Mouse (Mus musculus) CH12.LX (cell line): ENCODE data around the gene Serpinb2. TPM values are rescaled to one million over a fixed set of nuclear protein-coding genes. Genes with fewer than 3 reads are reported as not detected.

ENCODE experiments used
- DNase-seq: peaks from one replicate; pipeline ENCODE4 v3.0.0-alpha.2; 2013; ENCODE audit errors: extremely low read depth
- H3K27ac ChIP-seq: 2 replicates; pipeline ENCODE4 v1.5.1; 2012; ENCODE audit warnings: low read depth, mild to moderate bottlenecking, control low read depth, moderate library complexity; ENCODE audit not compliant: insufficient read depth
- H3K27me3 ChIP-seq: replicated peaks from 2 replicates; pipeline ENCODE3; 2012; ENCODE audit warnings: inconsistent platforms
- H3K36me3 ChIP-seq, 2 experiments: replicated peaks in 1 of 2; 2 replicates each; pipeline versions ENCODE3 to v1.6.1; 2012; ENCODE audit warnings: inconsistent platforms in 1 of 2, low read length in 1 of 2, mild to moderate bottlenecking in 1 of 2, mixed read lengths in 1 of 2, moderate library complexity in 1 of 2; ENCODE audit not compliant: control insufficient read depth in 1 of 2, insufficient read depth in 1 of 2
- H3K4me1 ChIP-seq, 2 experiments: 2 replicates each; pipeline ENCODE4 v1.6.1; 2012; ENCODE audit warnings: inconsistent platforms in 1 of 2, moderate library complexity in 1 of 2; ENCODE audit not compliant: insufficient read depth in 2 of 2, control insufficient read depth in 1 of 2
- H3K4me2 ChIP-seq: 2 replicates; pipeline ENCODE4 v1.6.1; 2012; ENCODE audit warnings: low read depth, mild to moderate bottlenecking, control low read depth; ENCODE audit not compliant: poor library complexity, insufficient read depth, severe bottlenecking
- H3K4me3 ChIP-seq, 3 experiments: fragments of 150-350 bp in 1 of 3; sonication (generic) in 1 of 3; replicated peaks in 1 of 3; 2 replicates each; pipeline versions ENCODE3 to v1.5.1; 2011 to 2012; ENCODE audit warnings: low read depth in 2 of 3, low read length in 2 of 3, mild to moderate bottlenecking in 2 of 3, moderate library complexity in 2 of 3, control low read depth in 1 of 3, improper control_type of control experiment in 1 of 3, inconsistent platforms in 1 of 3, mixed read lengths in 1 of 3; ENCODE audit not compliant: poor library complexity in 1 of 3
- H3K79me2 ChIP-seq: replicated peaks from 2 replicates; pipeline ENCODE4 v1.6.1; 2012; ENCODE audit warnings: mild to moderate bottlenecking, moderate library complexity; ENCODE audit not compliant: control insufficient read depth, poor library complexity, insufficient read depth, severe bottlenecking; ENCODE audit errors: extremely low read depth
- H3K9ac ChIP-seq: 2 replicates; pipeline ENCODE4 v1.6.1; 2012; ENCODE audit warnings: low read depth, mild to moderate bottlenecking, control low read depth, moderate library complexity; ENCODE audit not compliant: insufficient read depth
- H3K9me3 ChIP-seq: replicated peaks from 2 replicates; pipeline ENCODE3; 2012; ENCODE audit warnings: low read length, inconsistent platforms, mixed read lengths
- BHLHE40 ChIP-seq: IDR thresholded peaks from 2 replicates; pipeline ENCODE4 v1.6.1; 2011; ENCODE audit warnings: mild to moderate bottlenecking, low read depth, low read length, improper control_type of control experiment
- CHD1 ChIP-seq: IDR thresholded peaks from 2 replicates; pipeline ENCODE4 v1.6.1; 2012; ENCODE audit warnings: low read depth, low read length, improper control_type of control experiment, inconsistent platforms
- CHD2 ChIP-seq: IDR thresholded peaks from 2 replicates; pipeline ENCODE4 v1.6.1; 2011; ENCODE audit warnings: low read length, improper control_type of control experiment
- ELF1 ChIP-seq: IDR thresholded peaks from 2 replicates; pipeline ENCODE4 v1.6.1; 2014; ENCODE audit warnings: low read depth, mild to moderate bottlenecking, inconsistent platforms, low read length, improper control_type of control experiment
- EP300 ChIP-seq: IDR thresholded peaks from 2 replicates; pipeline ENCODE4 v1.6.1; 2011; ENCODE audit warnings: low read length, improper control_type of control experiment
- ETS1 ChIP-seq: conservative IDR thresholded peaks from 2 replicates; pipeline ENCODE4 v1.6.1; 2012; ENCODE audit warnings: low read depth, mild to moderate bottlenecking, inconsistent platforms, low read length, improper control_type of control experiment, moderate library complexity
- HCFC1 ChIP-seq: IDR thresholded peaks from 2 replicates; pipeline ENCODE4 v1.6.1; 2012; ENCODE audit warnings: low read depth, mild to moderate bottlenecking, inconsistent platforms, low read length, improper control_type of control experiment
- IRF4 ChIP-seq: IDR thresholded peaks from 2 replicates; pipeline ENCODE4 v1.6.1; 2014; ENCODE audit warnings: low read depth, mild to moderate bottlenecking, inconsistent platforms, low read length, improper control_type of control experiment
- JUN ChIP-seq: IDR thresholded peaks from 2 replicates; pipeline ENCODE4 v1.6.1; 2011; ENCODE audit warnings: low read depth, mild to moderate bottlenecking, low read length, improper control_type of control experiment, moderate library complexity; ENCODE audit not compliant: insufficient read depth
- JUND ChIP-seq: conservative IDR thresholded peaks from 2 replicates; pipeline ENCODE4 v1.6.1; 2011; ENCODE audit warnings: low read depth, low read length, improper control_type of control experiment
- MAX ChIP-seq: IDR thresholded peaks from 2 replicates; pipeline ENCODE4 v1.6.1; 2011; ENCODE audit warnings: low read length, improper control_type of control experiment
- MAZ ChIP-seq: IDR thresholded peaks from 2 replicates; pipeline ENCODE4 v1.6.1; 2012; ENCODE audit warnings: low read depth, mild to moderate bottlenecking, inconsistent platforms, low read length, improper control_type of control experiment, moderate library complexity
- MEF2A ChIP-seq: IDR thresholded peaks from 2 replicates; pipeline ENCODE4 v1.6.1; 2014; ENCODE audit warnings: low read depth, mild to moderate bottlenecking, inconsistent platforms, low read length, improper control_type of control experiment, borderline replicate concordance
- MXI1 ChIP-seq: IDR thresholded peaks from 2 replicates; pipeline ENCODE4 v1.6.1; 2011; ENCODE audit warnings: mild to moderate bottlenecking, low read depth, low read length, improper control_type of control experiment
- MYC ChIP-seq: IDR thresholded peaks from 2 replicates; pipeline ENCODE4 v1.6.1; 2011; ENCODE audit warnings: low read depth, mild to moderate bottlenecking, improper control_type of control experiment, low read length
- NELFE ChIP-seq: IDR thresholded peaks from 2 replicates; pipeline ENCODE4 v1.6.1; 2011; ENCODE audit warnings: low read depth, low read length, improper control_type of control experiment
- PAX5 ChIP-seq: IDR thresholded peaks from 2 replicates; pipeline ENCODE4 v1.6.1; 2012; ENCODE audit warnings: low read length, inconsistent platforms, mixed read lengths
- POLR2AphosphoS2 ChIP-seq: IDR thresholded peaks from 2 replicates; pipeline ENCODE4 v1.6.1; 2011; ENCODE audit warnings: low read depth, low read length, improper control_type of control experiment
- RAD21 ChIP-seq: IDR thresholded peaks from 2 replicates; pipeline ENCODE4 v1.6.1; 2011; ENCODE audit warnings: low read depth, mild to moderate bottlenecking, low read length, improper control_type of control experiment, moderate library complexity
- SMC3 ChIP-seq: IDR thresholded peaks from 2 replicates; pipeline ENCODE4 v1.6.1; 2011; ENCODE audit warnings: low read depth, low read length, improper control_type of control experiment
- TCF12 ChIP-seq: IDR thresholded peaks from 2 replicates; pipeline ENCODE4 v1.6.1; 2014; ENCODE audit warnings: low read depth, mild to moderate bottlenecking, inconsistent platforms, low read length, improper control_type of control experiment
- USF1 ChIP-seq: IDR thresholded peaks from 2 replicates; pipeline ENCODE4 v1.6.1; 2014; ENCODE audit warnings: low read depth, mild to moderate bottlenecking, inconsistent platforms, low read length, improper control_type of control experiment
- USF2 ChIP-seq: conservative IDR thresholded peaks from 2 replicates; pipeline ENCODE4 v1.6.1; 2011; ENCODE audit warnings: low read depth, low read length, improper control_type of control experiment
- ZC3H11A ChIP-seq: IDR thresholded peaks from 2 replicates; pipeline ENCODE4 v1.6.1; 2012; ENCODE audit warnings: low read depth, mild to moderate bottlenecking, inconsistent platforms, low read length, improper control_type of control experiment
- ZKSCAN1 ChIP-seq: IDR thresholded peaks from 2 replicates; pipeline ENCODE4 v1.6.1; 2012; ENCODE audit warnings: low read depth, inconsistent platforms, low read length, improper control_type of control experiment, borderline replicate concordance
- ZMIZ1 ChIP-seq: IDR thresholded peaks from 2 replicates; pipeline ENCODE4 v1.6.1; 2012; ENCODE audit warnings: low read depth, mild to moderate bottlenecking, inconsistent platforms, low read length, improper control_type of control experiment
- dilution Hi-C: fragments of 300-500 bp; cut with MboI; formaldehyde crosslinking; loops from 2 replicates; pipeline ENCODE4 v1.14.3; 2020; ENCODE audit warnings: low sequenced_read_pairs; ENCODE audit not compliant: extremely low pct_unique_long_range_greater_than_20kb, extremely low pct_ligation_motif_present
- in situ Hi-C: fragments of 300-500 bp; cut with MboI; formaldehyde crosslinking; loops from 3 replicates; pipeline ENCODE4 v1.14.3; 2019; ENCODE audit warnings: low sequenced_read_pairs, low pct_ligation_motif_present, low pct_unique_long_range_greater_than_20kb, mixed read lengths
- polyA plus RNA-seq: library from polyadenylated mRNA; unstranded; fragments of >175 nt; gene quantifications from 2 replicates; pipeline ENCODE4 v1.2.1, GENCODE M21; 2012; ENCODE audit warnings: low read depth; ENCODE audit not compliant: insufficient read length
- total RNA-seq, 2 experiments: library from RNA; depleted of rRNA; stranded (reverse); fragments of 300-350 nt in 1 of 2; fragments of >200 nt in 1 of 2; gene quantifications; 2 replicates each; pipeline ENCODE4 v1.2.3; 2012 to 2014

The Serpinb2 gene
- total and polyA plus RNA-seq, 3 experiments = not detected

- TF ChIP-seq JUN (no peak), ELF1 (no peak), MYC (no peak), HCFC1 (no peak), JUND (no peak), PAX5 (no peak), MAZ (no peak), EP300 (no peak), RAD21 (no peak), ZMIZ1 (no peak), MEF2A (no peak), NELFE (no peak), POLR2AphosphoS2 (no peak), IRF4 (no peak)
- no peak overlapping the region for H3K27ac ChIP-seq
- H3K4me1 ChIP-seq = peaks cover 4 to 21% of the 10 kb centered on the region in 2 experiments
- dilution Hi-C loops = no loop called here
- H3K9me3 ChIP-seq = no peaks in the 10 kb centered on the region
- no peaks in the 10 kb centered on the region for H3K79me2 ChIP-seq
- H3K27me3 ChIP-seq = no peaks in the 10 kb centered on the region
- in situ Hi-C loops = no loop called here
- H3K4me3 ChIP-seq = no peak overlapping the region
- no peak overlapping the region for H3K4me2 ChIP-seq
- no peak for DNase-seq
- H3K36me3 ChIP-seq = no peaks in the 10 kb centered on the region
- no peak overlapping the region for H3K9ac ChIP-seq
Observed at GRCm38 (mm10) chr1:107537435-107537834, 26.2 kb downstream of the Serpinb2 start.

DNA sequence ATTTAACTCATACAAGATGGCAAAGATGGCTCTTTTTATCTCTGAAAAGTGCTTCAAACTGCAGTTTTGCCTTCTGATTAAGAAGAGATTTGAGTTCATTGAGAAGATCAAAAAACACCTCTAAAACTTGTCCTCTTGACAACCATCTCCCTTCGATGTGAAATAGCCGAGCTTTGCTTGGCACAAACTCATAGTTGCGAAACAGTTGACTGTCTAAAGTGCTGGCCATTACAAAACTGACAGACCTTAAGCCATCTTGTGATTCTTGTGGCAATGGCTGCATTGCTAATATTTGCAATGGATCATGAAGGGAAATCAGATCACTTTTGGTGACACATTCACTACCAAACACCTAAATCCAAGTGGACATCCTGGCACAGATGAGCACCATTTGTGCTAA lies 48.3 kb downstream of the Serpinb2 start:
- no peak overlapping the region for H3K4me2 ChIP-seq
- H3K4me1 ChIP-seq = no peaks in the 10 kb centered on the region
- no peaks in the 10 kb centered on the region for H3K9me3 ChIP-seq
- DNase-seq = no peak
- H3K9ac ChIP-seq = no peak overlapping the region
- no peak overlapping the region for H3K4me3 ChIP-seq
- in situ Hi-C loops (no loop called here), dilution Hi-C loops (no loop called here)
- H3K27me3 ChIP-seq = no peaks in the 10 kb centered on the region
- TF ChIP-seq MXI1 = no peak
- no peak for TF ChIP-seq MAZ
- TF ChIP-seq ELF1 = no peak
- no peaks in the 10 kb centered on the region for H3K36me3 ChIP-seq
- no peaks in the 10 kb centered on the region for H3K79me2 ChIP-seq
- no peak overlapping the region for H3K27ac ChIP-seq

DNA sequence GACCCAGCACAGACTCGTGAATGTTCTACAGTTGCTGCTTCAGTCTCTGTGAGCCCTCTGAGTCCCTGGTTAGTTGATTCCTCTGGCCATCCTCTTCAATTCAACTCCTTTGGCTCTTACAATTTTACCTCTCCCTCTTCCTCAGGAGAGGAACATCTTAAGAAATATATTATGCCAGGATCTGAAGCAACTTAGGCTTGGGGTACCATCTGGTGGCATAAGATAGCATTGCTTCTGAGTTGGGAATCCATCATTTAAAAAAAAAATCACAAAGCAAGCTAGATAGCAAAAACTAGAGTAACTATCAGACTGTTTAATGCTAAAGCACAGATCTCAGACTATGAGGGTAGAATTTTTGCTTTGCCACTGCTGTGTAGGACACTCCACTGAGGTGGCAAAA lies 50.9 kb downstream of the Serpinb2 start:
- H3K4me2 ChIP-seq = no peak overlapping the region
- no peak overlapping the region for H3K9ac ChIP-seq
- H3K27me3 ChIP-seq = no peaks in the 10 kb centered on the region
- H3K79me2 ChIP-seq = no peaks in the 10 kb centered on the region
- no peak overlapping the region for H3K4me3 ChIP-seq
- no peaks in the 10 kb centered on the region for H3K9me3 ChIP-seq
- H3K4me1 ChIP-seq = no peaks in the 10 kb centered on the region
- H3K27ac ChIP-seq = no peak overlapping the region
- dilution Hi-C loops = no loop called here
- in situ Hi-C loops = no loop called here
- peak; percentile 19 for DNase-seq
- no peaks in the 10 kb centered on the region for H3K36me3 ChIP-seq
- no peak for TF ChIP-seq BHLHE40
- TF ChIP-seq MAZ = no peak
- no peak for TF ChIP-seq JUND
- no peak for TF ChIP-seq ZMIZ1
- TF ChIP-seq CHD2 = no peak
- TF ChIP-seq TCF12 = no peak
- TF ChIP-seq CHD1 = no peak
- TF ChIP-seq MAX = no peak
- peak; percentile 34; the same call in 1 of the 2 replicates for TF ChIP-seq ZC3H11A
- peak; percentile 79 for TF ChIP-seq SMC3
- TF ChIP-seq USF1 = no peak
- TF ChIP-seq MEF2A = no peak
- TF ChIP-seq HCFC1 = no peak
- no peak for TF ChIP-seq ZKSCAN1
- TF ChIP-seq MXI1 = no peak
- TF ChIP-seq RAD21 = peak; percentile 83
- TF ChIP-seq USF2 = no peak
- TF ChIP-seq ETS1 = no peak
